Mouse (Mus musculus) CD4-positive, CD25-positive, alpha-beta regulatory T cell, adult 2 months (primary cell): ENCODE measurements around the gene Dennd5a.
A peak's percentile ranks its signal among the peaks of the same experiment; 100 is the strongest.
"Not testable (repeated sequence)": the region's sequence is repeated elsewhere in the genome, so short reads cannot be mapped to it uniquely, and the experiment has no call there.

Experiments used
- DNase-seq: peaks from one replicate; pipeline ENCODE4 v3.0.0-alpha.2; 2012; ENCODE audit warnings: low read depth, low spot score

Dennd5a gene

GRCm38 (mm10) chr7:109959716-109960612 is at the start of gene Dennd5a:
Gene Dennd5a (minus strand): TSS chr7:109960470.
- DNase-seq, result peak; percentile 80

GRCm38 (mm10) chr7:110009084-110009483 is 48.8 kb upstream of the Dennd5a start:
- DNase-seq, result no peak

GRCm38 (mm10) chr7:110008513-110008912 is 48.2 kb upstream of the Dennd5a start:
- no peak for DNase-seq

- no peak for DNase-seq
Observed at GRCm38 (mm10) chr7:110006471-110007195, 46.4 kb upstream of the Dennd5a start.

GRCm38 (mm10) chr7:110005976-110006375 is 45.7 kb upstream of the Dennd5a start:
- DNase-seq, result no peak

GRCm38 (mm10) chr7:110002968-110003367 is 42.7 kb upstream of the Dennd5a start:
- no peak for DNase-seq

- no peak for DNase-seq
Observed at GRCm38 (mm10) chr7:110002092-110002491, 41.8 kb upstream of the Dennd5a start.

GRCm38 (mm10) chr7:109998388-109998787 is 38.1 kb upstream of the Dennd5a start:
- DNase-seq, result no peak

GRCm38 (mm10) chr7:109993157-109993959 is 33.1 kb upstream of the Dennd5a start:
- DNase-seq, result no peak

GRCm38 (mm10) chr7:109991286-109991685 is 31.0 kb upstream of the Dennd5a start:
- no peak for DNase-seq

GRCm38 (mm10) chr7:109986775-109987174 is 26.5 kb upstream of the Dennd5a start, which contains the start of gene Tmem41b:
Gene Tmem41b (minus strand): TSS chr7:109986929.
- peak; percentile 47 for DNase-seq

GRCm38 (mm10) chr7:109986133-109986669 is 25.9 kb upstream of the Dennd5a start:
- peak; percentile 99 for DNase-seq

GRCm38 (mm10) chr7:109985661-109986132 is 25.4 kb upstream of the Dennd5a start:
- DNase-seq, result peak; percentile 41

GRCm38 (mm10) chr7:109984608-109985007 is 24.3 kb upstream of the Dennd5a start:
- not testable (repeated sequence) for DNase-seq

GRCm38 (mm10) chr7:109977131-109977530 is 16.9 kb upstream of the Dennd5a start:
- DNase-seq, result peak; percentile 48

- no peak for DNase-seq
Observed at GRCm38 (mm10) chr7:109975966-109976715, 15.9 kb upstream of the Dennd5a start.

GRCm38 (mm10) chr7:109969542-109969941 is 9.3 kb upstream of the Dennd5a start:
- DNase-seq, result no peak

- peak; percentile 35 for DNase-seq
Observed at GRCm38 (mm10) chr7:109968924-109969450, 8.7 kb upstream of the Dennd5a start.

GRCm38 (mm10) chr7:109967805-109968579 is 7.7 kb upstream of the Dennd5a start:
- DNase-seq, result no peak
